Mouse (Mus musculus) adrenal gland, postnatal 14 days (tissue): Measurements from ENCODE around the gene Pip5k1b. TPM values are rescaled to one million over a fixed set of nuclear protein-coding genes. Genes with fewer than 3 reads are reported as not detected.
A peak's percentile ranks its signal among the peaks of the same experiment; 100 is the strongest.

Experiments used
- DNase-seq: peaks from one replicate; pipeline ENCODE4 v3.0.0; 2021; ENCODE audit warnings: mixed read lengths
- total RNA-seq: library from RNA; stranded (reverse); gene quantifications from 2 replicates; pipeline ENCODE4 v1.2.3, GENCODE M21; 2021

Pip5k1b gene
- total RNA-seq, 1 experiment from 2014 or later, result 23.8 TPM

- DNase-seq, result no peak
These were observed 83.2 kb downstream of the Pip5k1b start for GRCm38 (mm10) chr19:24472512-24472911.

DNA sequence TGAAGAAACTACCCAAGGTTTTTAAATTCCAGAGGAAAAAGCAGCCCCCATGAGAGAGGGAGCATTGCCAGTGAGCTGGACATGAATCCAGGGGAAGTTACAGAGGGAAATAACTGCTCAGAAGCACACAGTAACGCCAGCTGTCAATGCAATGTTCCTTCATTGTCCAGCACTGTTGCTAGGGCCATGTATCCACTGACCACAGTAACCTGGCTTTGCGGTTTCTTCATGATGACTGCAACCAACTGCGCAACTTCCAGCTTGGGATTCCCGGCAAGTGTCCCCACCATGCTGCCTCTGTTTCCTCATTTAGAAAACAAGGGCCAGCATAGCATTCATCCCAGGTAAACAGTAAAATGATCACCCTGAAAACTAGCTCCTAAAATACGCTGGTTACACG is 84.1 kb downstream of the Pip5k1b start:
- no peak for DNase-seq

- DNase-seq, result no peak
These were observed 86.5 kb downstream of the Pip5k1b start for GRCm38 (mm10) chr19:24469216-24469615.

- DNase-seq, result no peak
These were observed 87.1 kb downstream of the Pip5k1b start for GRCm38 (mm10) chr19:24468616-24469015.

DNA sequence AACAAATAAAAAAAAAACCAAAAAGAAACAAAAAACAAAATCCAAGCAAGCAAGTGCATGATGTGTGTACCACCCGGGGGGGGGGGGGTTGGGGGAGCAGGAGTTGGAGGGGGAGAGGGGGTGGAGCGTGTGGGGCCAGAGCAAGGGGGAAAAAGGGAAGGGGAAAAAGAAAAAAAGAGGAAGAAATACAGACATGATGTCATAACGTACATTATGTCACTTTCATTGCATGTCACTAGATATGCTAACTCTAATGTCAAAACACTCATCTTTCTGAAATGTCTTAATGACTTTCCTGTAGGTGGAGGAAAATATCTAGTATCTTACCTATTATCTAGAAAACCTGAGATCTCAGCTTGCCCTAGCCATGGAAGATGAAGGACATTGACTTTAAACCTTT is 92.7 kb downstream of the Pip5k1b start:
- DNase-seq, result no peak

- no peak for DNase-seq
These were observed 99.0 kb downstream of the Pip5k1b start for GRCm38 (mm10) chr19:24456591-24457231.

DNA sequence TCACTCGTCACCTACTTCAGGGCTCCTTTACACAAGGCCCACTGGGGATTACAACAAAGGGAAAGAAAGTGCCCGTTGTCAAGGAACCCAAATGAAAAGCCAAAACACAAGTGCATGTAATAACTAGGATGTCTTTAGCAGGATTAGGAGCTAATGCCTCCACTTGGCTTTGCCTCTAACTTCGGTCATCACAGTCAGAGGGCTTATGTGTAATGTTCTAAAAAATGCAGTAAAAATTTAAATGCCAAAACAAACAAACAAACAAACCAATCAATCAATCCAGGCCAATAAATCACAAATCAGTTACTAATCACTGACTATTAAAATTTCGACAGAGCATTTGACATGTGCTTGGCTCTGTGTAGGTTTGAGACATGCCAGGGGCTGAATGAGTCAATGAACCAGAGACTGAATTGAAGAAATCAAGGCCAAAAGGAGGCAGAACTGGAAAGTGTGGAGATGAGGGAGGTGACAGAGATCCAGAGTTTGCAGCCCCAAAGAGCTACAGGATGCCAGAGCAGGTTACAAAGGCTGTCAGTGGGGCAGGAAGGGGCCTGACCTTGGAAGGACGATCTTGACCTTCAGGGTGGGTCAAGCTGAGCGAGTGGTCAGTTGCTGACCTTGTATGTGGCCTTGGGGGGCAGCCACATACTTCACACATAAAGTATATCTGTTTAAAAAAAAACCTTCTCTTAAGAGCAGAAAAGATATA is 100.3 kb downstream of the Pip5k1b start:
- peak; percentile 30 for DNase-seq

DNA sequence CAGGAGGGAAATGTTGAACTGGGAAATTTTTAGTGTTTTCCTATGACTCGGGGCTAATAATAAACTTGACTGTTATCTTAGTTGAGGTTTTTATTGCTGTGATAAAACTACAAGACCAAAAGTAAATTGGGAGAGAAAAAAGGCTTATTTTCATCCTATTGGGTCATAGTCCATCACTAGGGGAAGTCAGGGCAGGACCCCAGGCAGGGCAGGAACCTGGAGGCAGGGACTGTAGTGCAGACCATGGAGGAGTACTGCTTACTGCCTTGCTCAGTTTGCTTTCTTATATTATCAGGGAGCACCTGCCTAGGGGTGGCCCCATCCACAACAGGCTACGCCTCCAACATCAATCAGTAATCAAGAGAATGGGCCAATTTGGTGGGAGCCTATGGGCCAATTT is 101.2 kb downstream of the Pip5k1b start:
- DNase-seq, result no peak

DNA sequence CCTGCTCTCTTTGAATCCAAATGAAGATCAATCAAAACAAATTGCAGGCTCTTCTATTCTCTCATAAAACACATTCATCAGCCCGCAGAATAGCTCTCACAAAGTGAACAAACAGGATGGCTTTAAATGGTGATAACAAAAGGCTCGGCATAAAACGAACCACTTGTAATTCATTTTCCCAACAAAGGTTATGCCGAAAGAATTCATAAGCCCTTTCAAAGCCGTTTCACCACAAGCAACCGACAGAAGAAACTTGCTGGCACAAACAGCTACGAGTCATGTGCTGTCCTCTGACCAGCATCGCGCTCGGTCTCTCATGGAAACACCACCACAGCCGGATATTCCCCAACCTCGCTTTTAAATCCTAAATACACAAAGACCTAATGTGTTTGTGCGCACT is 102.3 kb downstream of the Pip5k1b start:
- DNase-seq, result peak; percentile 15

GRCm38 (mm10) chr19:24452441-24452898 is 103.2 kb downstream of the Pip5k1b start:
- DNase-seq, result peak; percentile 42

GRCm38 (mm10) chr19:24451626-24452025 is 104.0 kb downstream of the Pip5k1b start:
- DNase-seq, result no peak

DNA sequence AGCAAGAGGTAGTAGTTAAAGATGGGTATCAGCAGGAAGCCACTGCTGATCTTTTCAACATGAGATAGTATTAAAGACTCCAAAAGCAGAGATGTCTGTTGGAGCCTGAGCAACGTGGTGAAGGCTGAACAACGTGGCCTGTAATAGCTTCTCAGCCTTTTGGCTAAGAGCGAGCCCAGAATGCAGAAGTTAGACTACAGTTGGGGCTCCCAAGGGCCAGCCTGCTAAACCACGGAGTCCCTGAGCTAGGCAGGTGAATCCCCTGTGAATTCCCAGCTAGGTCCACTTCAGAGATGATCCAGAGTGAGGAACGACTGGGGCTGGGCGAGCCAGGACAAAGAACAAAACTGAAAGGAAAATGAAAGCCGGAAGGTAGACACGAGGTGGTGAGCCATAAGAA is 104.9 kb downstream of the Pip5k1b start:
- DNase-seq, result no peak

- no peak for DNase-seq
These were observed 111.3 kb downstream of the Pip5k1b start for GRCm38 (mm10) chr19:24444322-24444721.

DNA sequence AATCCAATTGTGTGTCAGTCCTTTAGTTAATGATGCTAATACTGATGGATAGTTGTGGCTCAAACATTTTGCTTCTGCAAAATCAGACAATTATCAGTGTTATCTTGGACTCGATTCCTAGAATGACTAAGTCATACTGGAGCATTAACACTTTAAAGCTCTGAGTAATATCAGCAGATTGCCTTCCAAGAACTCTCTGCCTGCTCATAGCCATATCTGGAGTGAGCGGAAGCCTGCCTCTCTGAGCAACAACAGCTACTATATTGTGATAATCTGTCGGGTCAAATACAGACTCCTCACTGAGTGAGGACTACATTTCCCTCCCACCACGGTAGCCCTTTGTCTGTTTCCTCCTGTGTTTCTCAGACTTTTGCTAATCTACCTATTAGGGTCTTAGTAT is 116.0 kb downstream of the Pip5k1b start:
- no peak for DNase-seq

- no peak for DNase-seq
These were observed 121.4 kb downstream of the Pip5k1b start for GRCm38 (mm10) chr19:24434291-24434690.

DNA sequence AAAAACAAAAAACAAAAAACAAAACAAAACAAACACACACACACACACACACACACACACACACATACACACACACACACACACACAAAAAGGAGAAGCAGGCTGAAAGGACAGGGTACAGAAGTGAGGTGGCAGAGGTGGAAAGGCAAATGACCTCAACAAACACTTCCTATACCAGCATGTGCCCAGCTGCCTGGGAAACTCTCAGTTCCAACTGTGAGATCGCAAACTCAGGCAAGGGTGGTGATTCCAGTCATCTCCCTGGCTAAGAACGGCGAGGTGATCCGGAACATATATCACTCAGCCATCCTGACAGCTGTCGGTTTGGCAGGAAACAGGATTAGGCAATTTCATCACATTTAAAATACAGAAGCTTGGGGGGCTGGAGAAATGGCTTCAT is 123.2 kb downstream of the Pip5k1b start:
- no peak for DNase-seq

GRCm38 (mm10) chr19:24431381-24431780 is 124.3 kb downstream of the Pip5k1b start:
- no peak for DNase-seq

GRCm38 (mm10) chr19:24428011-24428410 is 127.7 kb downstream of the Pip5k1b start:
- DNase-seq, result no peak

DNA sequence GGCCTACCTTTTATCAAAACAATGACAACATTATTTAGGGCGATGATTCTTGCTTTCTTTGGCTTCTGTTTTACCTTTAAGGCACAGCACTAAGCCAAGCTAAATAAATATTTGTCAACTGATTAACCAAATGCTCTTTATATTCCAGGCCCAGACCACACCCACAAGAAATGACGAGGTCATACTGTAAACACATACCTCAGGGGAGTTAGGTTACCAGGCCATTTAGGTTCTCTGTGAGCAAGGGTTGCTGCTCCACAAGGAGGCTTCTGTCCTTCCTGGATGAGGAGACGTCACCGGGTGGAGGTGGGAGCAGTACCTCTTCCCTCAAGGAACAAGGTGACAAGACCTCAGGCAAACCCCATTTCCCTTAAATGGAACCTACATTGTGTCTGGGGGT is 128.4 kb downstream of the Pip5k1b start:
- DNase-seq, result no peak

- DNase-seq, result no peak
These were observed 128.9 kb downstream of the Pip5k1b start for GRCm38 (mm10) chr19:24426759-24427181.

- no peak for DNase-seq
These were observed 137.6 kb downstream of the Pip5k1b start for GRCm38 (mm10) chr19:24418030-24418429.

- no peak for DNase-seq
These were observed 138.0 kb downstream of the Pip5k1b start for GRCm38 (mm10) chr19:24417659-24418004.

DNA sequence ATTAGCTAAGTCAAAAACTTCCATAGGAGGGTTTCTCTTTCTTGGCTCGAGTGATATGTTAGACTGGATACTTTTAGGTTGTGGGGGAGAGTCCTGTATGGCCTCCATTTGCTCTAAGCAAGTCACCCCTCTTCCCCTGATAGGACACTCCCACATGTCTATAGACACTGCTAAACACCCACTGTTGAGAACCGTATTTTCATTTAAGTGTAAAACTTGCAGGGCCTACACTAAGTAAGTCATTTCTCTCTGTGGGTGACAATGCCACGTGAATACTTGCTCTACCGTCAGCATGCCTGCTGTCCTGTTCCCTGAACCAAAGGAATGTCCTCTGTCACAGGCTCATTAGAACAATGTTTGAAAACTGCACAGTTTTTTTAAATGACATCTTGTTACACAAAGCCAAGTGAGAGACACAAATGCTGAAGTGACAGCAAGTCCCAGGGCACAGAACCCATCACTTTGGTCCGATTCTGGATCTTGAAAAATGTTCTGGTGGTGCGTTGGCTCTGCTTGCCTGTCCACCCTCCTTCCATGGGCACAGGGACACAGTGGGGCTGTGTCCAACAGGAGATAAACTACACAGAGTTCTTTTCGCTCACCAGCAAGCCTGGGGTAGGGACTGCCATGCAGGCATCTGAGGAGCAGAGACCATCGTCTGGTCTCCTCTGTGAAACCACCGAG is 138.6 kb downstream of the Pip5k1b start:
- no peak for DNase-seq
